Mouse (Mus musculus) cerebral cortex, adult 2 months (tissue): ENCODE data around the gene Pstk.

Experiments
- WGBS: fragments of 180-500 bp; shearing (Covaris S2); methylation state at CpG from one replicate; pipeline ENCODE4 v1.1.7; 2018; 5-methylcytosine and 5-hydroxymethylcytosine counted together

The Pstk gene

DNA sequence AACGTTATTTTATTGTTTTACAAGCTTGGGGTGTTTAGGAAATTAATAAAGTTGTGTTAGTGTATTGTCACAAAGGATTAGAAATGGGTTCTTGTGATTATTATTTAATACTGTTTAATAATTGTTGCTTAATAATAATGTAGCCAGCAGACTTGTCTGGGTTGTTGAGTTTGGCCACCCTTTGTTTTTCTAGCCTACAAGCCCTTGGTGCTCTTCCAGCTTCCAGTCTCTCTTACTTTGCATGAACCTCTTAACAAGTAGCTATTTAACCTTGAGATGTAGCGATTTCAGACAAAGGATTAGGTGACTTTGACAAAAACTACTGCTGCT, 41.0 kb downstream of the Pstk start:
- WGBS: 67% methylated on average over 2 of the region's 2 CpGs

DNA sequence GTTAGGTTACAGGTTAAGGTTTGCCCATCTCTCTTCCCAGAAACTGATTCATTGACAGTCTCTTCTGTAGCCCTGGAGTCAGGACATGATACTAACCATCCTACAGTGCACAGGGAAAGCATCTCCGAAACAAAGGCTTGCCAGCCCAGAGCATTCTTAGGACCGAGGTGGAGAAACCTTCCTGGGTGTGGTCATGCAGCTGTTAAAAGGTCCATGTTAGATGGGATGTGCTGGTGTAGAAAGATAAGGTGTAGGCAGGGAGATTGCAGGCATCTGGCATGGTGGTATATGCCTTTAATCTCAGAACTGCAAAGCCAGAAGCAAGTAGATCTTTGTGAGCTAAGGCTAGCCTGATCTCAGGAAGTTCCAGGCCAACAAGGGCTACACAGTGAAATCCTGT, 54.0 kb downstream of the Pstk start:
- 89% methylated on average over 2 of the region's 2 CpGs for WGBS

DNA sequence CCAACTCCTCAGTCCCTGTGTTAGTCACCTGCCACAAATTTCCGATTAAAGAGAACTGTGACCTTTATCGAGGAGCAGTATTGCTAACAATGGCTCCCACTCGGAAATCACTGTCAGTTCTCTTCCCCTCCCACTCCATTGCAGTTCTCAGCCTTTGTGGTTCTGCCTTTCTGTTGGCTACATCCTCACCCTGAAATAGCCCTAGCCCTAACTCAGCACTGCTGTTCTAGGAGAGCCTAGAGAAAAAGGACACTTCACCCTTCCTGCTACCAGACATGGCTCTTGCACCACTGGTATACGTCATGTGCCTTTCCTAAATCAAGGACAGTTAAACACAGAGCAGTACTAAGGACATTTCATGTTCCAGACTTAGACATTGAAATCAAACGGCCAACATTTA, 56.4 kb downstream of the Pstk start:
- 77% methylated on average over 5 of the region's 5 CpGs for WGBS

DNA sequence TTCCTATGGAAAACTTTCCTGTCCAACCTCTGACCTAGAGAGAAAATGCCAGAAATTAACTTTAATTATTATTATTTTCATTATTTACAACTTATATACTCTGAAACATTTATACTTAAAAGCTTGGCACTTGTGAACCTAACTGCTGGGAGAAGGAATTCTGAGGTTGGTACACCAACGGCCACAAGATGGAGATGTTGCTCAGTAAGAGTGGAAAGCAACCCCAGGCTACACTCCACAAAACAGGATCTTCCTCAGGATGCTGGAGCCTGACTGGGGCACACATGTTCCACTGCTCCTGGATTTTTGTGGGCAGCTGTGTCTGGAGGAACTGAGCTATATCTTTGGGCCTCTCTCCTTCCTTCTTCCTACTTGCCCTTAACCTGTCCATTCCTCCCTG, 61.3 kb downstream of the Pstk start:
- WGBS: 5% methylated on average over 1 of the region's 1 CpGs

DNA sequence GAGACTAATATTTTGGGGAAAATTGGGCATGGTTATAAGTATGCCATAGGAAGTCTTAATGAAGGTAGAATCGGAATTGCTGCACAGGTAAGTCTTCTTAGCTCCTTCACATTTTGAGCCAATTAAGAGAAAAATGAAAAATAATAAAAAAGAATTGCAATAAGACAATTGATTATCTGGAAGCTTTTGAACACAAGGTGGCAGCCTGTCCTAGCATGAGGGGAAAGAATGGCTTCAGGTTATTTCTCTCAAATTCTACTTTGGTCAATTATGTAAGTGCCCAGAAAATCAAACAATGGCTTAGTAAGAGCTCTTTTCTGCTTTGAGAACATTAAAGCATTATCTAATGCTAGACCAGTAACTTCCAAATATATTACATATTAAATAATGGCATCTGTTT, 63.3 kb downstream of the Pstk start:
- WGBS: 98% methylated on average over 1 of the region's 1 CpGs

DNA sequence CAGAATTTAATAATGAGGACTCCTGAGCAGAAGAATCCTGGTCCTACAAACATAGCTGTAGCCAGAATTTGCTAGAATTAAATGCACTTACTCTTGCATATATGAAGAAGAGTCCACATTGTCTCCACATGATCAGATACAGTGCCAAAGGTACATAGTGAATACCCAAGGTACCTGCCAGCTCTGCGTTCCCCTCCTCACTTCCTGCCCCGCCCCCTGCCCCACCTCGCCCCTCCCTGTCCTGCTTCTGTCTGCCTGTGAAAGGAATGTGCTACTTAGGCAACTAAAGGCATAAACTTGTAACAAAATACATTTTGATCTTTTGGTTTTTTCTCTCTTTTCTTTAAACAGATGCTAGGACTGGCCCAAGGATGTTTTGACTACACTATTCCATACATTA, 66.1 kb downstream of the Pstk start:
- 77% methylated on average over 3 of the region's 3 CpGs for WGBS
